Mouse (Mus musculus) adrenal gland (tissue): Measurements from ENCODE around the gene Pnmal1.

Experiments
- intact Hi-C: fragments of 180-260 bp; cut with DNase I; formaldehyde crosslinking; loops from one replicate; pipeline ENCODE4 v1.15.1; 2025

The Pnmal1 gene

DNA sequence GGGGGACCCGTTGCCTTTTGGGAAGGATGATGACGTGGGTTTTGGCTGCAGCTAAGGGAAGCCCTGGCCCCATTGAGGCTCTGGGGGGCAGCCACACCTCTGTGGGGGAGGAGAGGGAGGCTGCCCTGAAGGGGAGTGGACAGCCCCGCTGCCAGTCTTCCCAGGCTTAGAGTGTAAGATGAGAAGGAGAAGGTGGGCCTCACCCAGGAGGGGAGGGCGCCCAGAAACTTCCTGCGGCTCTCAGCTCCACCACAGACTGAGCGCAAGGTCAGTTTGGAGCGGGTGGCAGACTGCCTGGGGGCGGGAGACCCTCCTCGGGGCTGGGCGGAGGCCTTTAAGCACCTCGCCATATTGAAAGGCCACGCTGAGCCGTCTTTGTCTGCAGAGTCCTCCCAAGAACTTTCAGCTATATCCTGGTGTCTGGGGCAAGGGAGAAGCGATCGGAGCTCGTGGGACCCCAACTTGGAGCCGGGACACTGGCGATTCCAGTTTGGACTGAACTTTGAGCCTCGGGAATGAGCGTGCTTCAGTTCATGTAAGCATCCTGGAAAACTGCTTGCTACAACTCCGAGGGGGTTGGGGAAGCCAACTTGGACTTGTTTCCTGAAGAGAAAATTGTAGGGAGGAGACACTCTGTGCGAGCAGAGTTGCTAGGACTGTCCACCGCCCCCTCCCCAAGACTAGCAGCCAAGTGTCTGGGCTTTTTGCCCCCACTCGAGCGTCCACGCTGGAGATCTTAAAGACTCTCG is 34.3 kb downstream of the Pnmal1 start:
- intact Hi-C loops = no loop called here

DNA sequence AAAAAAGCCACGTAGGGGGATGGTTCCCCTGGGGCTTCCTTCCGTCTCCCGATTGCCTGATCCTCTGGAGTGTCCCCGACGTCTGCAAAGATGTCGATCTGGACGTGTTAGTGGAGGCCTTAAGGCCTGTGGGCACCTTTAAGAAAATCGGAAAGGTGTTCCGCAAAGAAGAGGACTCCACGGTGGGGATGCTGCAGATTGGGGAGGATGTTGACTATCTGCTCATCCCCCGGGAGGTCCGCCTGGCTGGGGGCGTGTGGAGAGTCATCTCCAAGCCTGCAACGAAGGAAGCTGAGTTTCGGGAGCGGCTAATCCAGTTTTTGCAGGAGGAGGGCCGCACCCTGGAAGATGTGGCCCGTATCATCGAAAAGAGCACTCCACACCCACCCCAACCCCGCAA is 34.9 kb downstream of the Pnmal1 start:
- intact Hi-C loops = no loop called here

DNA sequence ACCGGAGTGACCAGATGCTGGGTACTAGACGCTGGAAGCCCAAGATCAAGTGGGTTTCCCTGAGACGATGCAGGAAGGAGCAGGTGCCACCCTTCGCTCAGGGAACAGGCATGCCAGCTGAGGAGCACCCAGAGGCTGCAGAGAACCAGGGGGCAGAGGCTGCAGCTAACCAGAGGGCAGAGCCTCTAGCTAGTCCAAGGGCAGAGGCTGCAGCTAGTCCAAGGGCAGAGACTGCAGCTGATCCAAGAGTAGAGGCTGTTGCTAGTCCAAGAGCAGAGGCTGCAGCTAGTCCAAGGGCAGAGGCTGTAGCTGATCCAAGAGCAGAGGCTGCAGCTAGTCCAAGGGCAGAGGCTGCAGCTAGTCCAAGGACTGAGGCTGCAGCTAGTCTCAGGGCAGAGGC is 35.9 kb downstream of the Pnmal1 start:
- intact Hi-C loops = no loop called here

DNA sequence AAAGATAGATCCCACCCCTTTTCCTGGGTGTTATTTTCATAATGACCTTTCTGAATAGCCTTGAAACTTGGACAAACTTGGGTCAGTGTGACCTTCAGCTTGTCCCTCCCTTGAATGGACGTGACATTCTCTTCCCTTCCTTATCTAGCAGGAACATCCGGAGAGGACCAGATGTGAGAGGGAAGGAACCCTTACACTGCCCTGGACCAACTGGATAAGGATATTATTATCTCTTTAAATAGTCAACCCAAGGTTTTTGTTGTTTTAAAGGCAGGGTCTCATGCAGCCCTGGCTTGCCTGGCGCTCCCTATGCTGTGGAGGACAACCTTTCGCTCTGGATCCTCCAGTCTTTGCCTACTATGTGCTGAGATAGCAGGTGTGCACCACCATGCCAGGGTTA is 39.8 kb downstream of the Pnmal1 start:
- intact Hi-C loops = no loop called here

DNA sequence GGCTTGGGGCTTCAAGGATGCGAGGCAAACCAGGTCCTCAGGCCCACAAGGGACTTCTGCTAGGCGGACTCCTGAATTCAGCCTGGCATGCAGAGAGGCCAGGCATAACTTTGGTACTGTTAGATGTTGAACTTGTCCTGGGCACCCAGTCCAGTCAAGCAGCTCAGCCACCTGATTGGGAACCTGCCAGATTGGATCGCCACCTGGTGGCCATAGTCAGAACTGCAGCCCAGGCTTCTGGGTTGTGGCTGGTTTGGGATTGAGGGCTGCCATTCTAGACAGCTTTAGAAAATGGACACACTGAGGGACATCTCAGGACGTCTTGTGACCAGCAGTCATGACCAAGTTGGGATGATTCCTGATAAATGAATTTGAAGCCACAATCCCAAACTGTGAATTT is 40.2 kb downstream of the Pnmal1 start:
- intact Hi-C loops = loop anchor here (1.0 to 5.0 kb wide), 2 partner anchors 49 to 53 kb away; no protein-coding TSS in a partner anchor

DNA sequence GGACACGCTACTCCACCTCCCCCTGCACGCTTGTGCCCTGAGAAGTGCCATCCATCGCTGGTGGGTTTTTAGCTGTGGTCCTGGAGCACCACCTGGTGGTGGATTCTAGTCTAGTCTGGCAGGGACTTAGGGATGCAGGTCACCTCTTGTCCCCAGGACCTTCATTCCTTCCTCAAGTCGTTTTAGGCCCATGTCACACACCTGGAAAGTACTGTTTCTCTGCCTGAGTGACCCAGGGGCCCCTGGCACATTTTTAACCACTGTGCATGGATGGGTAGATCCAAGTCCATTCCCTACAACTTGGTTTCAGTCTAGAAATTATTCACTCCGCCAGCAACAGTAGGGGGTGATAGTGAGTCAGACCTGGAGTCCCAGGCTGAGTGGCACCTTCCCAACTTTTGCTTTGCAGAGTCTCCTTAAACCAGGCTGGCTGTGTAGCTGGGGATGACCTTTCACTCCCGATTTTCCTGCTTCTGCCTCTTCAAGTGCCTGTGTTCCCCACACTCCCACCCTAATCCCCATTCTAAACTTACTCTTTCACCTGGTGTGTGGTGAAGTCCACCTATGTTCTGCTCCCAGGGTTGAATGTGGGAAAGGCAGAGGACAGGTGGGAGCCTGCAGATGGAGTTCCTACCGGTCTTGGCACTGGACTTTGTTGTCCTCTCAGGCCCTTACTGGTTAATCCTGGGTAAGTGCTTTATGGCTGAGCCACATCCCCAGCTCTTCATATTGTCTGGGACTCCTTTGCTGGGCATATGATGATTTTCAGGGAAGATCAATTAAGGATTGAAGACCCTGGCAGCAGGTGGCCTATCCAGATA is 43.1 kb downstream of the Pnmal1 start:
- intact Hi-C loops = loop anchor here (2.0 to 5.0 kb wide), 3 partner anchors 50 to 70 kb away; no protein-coding TSS in a partner anchor

DNA sequence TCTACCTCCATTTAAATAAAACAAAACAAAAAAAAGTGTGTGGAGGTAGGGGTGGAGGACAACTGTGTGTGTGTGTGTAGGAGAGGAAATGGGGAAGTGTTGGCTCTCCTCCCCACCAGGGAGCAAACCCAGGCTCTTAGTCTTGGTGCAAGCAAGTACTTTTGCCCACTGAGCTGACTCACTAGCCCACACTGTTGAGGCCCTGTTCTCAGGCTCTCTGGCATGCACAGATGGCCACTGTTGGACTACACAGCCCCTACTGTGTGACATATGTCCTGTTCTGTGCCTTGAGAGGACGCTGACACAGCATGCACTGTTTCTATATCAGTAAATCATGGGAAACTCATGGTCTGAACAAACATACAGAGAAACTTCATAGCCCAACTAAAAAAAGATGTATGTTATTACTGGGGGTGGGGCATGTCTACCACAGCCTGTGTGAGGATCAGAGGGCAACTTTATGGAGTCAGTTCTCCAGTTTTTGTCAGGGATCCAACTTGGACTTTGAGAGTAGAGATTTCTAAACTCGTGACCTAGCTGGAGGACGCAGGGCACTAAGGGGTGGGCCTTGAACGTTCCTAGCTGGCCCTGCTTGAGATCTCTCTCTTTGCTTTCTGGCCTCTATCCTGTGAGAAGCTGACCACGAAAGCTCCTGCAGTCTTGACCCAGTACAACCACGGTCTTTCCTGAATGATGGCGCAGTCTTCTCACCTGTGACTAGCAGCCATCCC is 43.9 kb downstream of the Pnmal1 start:
- intact Hi-C loops = loop anchor here (2.0 to 5.0 kb wide), 3 partner anchors 49 to 71 kb away; no protein-coding TSS in a partner anchor

DNA sequence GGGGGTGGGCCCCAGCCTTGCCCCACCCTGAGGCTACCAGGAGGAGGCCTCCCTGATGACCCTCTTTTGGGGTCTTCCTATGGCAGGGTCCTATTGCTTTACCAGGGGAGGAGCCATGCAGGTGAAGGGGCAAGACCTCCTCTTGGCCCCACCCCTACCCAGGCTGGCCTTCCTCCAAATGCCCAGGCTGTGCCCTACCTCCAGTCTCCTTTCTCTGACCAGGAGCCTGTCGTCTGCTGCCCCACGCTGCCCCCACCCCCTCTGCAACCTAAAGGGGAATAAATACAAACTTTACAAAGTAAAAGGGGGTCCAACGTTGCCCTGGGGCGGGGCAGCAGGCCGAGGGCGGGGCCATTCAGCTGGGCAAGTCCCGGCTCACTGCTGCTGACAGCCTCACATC is 45.2 kb downstream of the Pnmal1 start:
- intact Hi-C loops = loop anchor here (5.0 kb wide), 1 partner anchor 48 kb away; no protein-coding TSS in a partner anchor

DNA sequence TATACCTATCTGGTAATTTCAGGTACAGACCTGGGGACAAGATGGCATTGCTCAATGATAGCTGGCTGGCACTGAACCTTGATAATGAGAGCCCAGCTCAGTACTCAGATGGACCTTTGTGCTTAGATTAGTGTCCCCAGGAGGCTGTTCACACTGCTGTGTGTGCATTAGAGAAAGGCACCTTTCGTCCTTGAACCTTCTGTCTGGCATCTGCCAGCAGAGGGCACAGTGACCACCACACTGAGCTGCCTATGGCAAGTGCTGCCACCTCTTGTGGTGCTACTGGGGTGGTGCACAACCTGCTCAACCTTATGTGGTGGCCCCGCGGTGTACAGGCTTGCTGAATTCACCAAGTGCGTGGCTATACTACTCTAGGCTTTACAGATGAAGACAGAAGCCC is 47.8 kb downstream of the Pnmal1 start:
- intact Hi-C loops = no loop called here

DNA sequence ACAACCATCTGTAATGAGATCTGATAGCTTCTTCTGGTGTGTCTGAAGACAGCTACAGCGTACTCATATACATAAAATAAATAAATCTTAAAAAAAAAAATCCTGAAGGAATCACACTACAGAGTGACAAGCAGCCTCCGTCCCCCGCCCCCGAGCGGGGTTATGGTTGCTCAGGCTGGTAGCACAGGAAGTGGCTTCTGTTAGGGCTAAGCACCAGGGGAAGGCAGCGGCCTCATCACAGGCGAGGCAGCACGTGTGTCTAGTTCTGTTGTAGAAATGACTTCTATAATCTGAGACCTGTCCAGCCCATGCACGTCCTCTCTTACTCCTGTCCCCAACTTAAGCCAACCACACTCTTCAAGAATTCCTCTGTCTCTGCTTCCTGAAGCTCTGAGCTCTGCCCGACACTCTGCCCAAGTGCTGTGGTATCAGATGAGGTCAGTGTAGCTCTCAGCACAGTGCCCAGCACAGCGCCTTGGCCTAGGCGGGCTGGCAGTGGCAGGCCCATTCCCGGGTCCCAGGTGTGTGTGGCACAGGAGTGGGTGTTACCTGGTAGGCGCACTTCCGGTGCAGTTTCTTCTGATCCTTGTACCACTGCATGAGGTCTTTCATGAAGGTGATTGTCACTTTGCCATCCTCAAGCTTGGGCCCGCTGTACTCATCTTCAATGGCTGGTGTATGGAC is 50.0 kb downstream of the Pnmal1 start:
- intact Hi-C loops = no loop called here

DNA sequence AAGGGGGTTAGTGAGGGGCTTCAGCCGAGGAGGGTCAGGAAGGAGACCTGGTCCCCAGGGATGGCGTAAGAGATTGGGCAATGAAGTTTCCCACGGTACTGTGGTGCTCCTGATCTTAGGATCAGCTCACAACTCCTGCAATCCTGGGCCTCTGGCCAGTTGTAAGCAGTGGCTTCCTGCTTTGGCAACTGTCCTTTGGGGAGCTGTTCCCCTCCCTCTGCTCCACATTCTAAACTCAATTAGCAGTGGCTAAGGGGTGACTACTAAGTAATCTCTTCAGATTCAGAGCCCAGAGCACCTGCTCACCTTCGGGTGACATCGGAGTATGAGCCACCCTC is 50.5 kb downstream of the Pnmal1 start:
- intact Hi-C loops = no loop called here

DNA sequence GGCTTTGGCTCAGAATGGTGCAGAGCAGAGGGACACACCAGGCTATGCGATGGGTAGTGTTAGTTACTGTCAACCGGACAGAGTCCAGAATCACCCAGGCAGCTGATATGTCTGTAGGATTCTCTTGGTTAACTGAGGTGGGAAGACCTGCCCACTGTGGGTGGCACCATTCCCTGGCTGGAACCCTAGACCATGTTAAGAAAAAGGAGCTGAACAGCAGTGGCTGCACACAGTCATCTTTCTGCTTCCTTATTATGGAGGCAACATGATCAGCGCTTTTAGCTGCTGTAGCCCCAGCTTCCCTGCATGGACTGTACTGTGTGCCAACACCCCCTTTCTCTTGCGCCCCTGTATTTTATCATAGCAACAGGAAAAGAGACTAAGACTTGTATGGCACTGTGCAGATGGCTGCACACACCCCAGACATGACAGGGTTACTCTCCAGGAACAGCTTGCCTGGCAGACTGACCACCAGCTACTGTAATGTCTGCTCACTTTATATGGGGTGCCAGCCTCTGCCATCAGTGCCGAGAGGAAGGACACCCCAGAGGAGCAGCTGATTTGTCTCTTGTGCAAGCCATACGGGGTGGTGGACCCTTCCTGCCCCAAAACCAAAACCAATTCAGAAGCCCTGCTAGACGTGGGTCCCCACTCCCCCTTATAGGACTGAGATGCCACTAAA is 52.6 kb downstream of the Pnmal1 start:
- intact Hi-C loops = no loop called here
